ENCODE assay signal across 8 mouse cellular contexts in genomic region chr9:65884564-65885315, GRCm38 (mm10). TPM values are rescaled to one million over a fixed set of nuclear protein-coding genes. Genes with fewer than 3 reads are reported as not detected.
DNase-seq lines count a peak whose midpoint lies in the region; ATAC-seq lines count a peak whose summit lies in the region.

No protein-coding gene starts in this region.

- H3K27ac ChIP-seq in embryonic facial prominence, embryonic 14.5 days (replicated peaks; ENCODE audit: low read depth, low read length), result peak overlapping the region; percentile 73
- H3K27ac ChIP-seq in kidney, embryonic 14.5 days (ENCODE audit: low read depth, low read length), result peak overlapping the region; percentile 76
- H3K27ac ChIP-seq in limb, embryonic 15.5 days, result peak overlapping the region; percentile 82

- peaks cover 11% of the 10 kb centered on the region for H3K36me3 ChIP-seq in embryonic facial prominence, embryonic 14.5 days (ENCODE audit: control insufficient read depth, insufficient read depth, low read length)
- H3K36me3 ChIP-seq in kidney, embryonic 14.5 days (ENCODE audit: control insufficient read depth, insufficient read depth, low read length), result no peaks in the 10 kb centered on the region; the same call in 1 of the 2 replicates
- H3K36me3 ChIP-seq in limb, embryonic 15.5 days, result peaks cover 7% of the 10 kb centered on the region; the same call in 1 of the 2 replicates

- ATAC-seq in embryonic facial prominence, embryonic 14.5 days (ENCODE audit: low read depth), result peak; percentile 98
- peak; percentile 97 for ATAC-seq in kidney, embryonic 14.5 days (ENCODE audit: low FRiP score, low TSS enrichment)
- peak; percentile 90 for ATAC-seq in limb, embryonic 15.5 days (ENCODE audit: insufficient number of reproducible peaks, low FRiP score, low TSS enrichment, low read depth)

- peak overlapping the region; percentile 77 for H3K9ac ChIP-seq in embryonic facial prominence, embryonic 14.5 days (ENCODE audit: low read depth, low read length)
- H3K9ac ChIP-seq in kidney, embryonic 14.5 days (ENCODE audit: low read depth, low read length), result peak overlapping the region; percentile 79
- peak overlapping the region; percentile 43 for H3K9ac ChIP-seq in limb, embryonic 15.5 days

- peak overlapping the region; percentile 72 for H3K4me3 ChIP-seq in embryonic facial prominence, embryonic 14.5 days (ENCODE audit: low read depth, low read length)
- H3K4me3 ChIP-seq in kidney, embryonic 14.5 days (ENCODE audit: low read length), result peak overlapping the region; percentile 77
- H3K4me3 ChIP-seq in limb, embryonic 15.5 days, result peak overlapping the region; percentile 56

- H3K27me3 ChIP-seq in embryonic facial prominence, embryonic 14.5 days (replicated peaks; ENCODE audit: control insufficient read depth, insufficient read depth, low read length), result no peaks in the 10 kb centered on the region
- H3K27me3 ChIP-seq in kidney, embryonic 14.5 days (ENCODE audit: control insufficient read depth, insufficient read depth, low read length), result no peaks in the 10 kb centered on the region
- H3K27me3 ChIP-seq in limb, embryonic 15.5 days, result no peaks in the 10 kb centered on the region

- peak overlapping the region; percentile 70 for H3K4me2 ChIP-seq in embryonic facial prominence, embryonic 14.5 days (ENCODE audit: low read depth, low read length)
- H3K4me2 ChIP-seq in kidney, embryonic 14.5 days (replicated peaks; ENCODE audit: low read depth, low read length), result peak overlapping the region; percentile 65
- peak overlapping the region; percentile 47 for H3K4me2 ChIP-seq in limb, embryonic 15.5 days

- WGBS in embryonic facial prominence, embryonic 14.5 days, result under 1% methylated on average over 37 of the region's 37 CpGs
- WGBS in kidney, embryonic 14.5 days, result under 1% methylated on average over 37 of the region's 37 CpGs
- under 1% methylated on average over 37 of the region's 37 CpGs for WGBS in limb, embryonic 15.5 days

- H3K4me1 ChIP-seq in embryonic facial prominence, embryonic 14.5 days (ENCODE audit: control insufficient read depth, insufficient read depth, low read length), result no peaks in the 10 kb centered on the region
- H3K4me1 ChIP-seq in kidney, embryonic 14.5 days (ENCODE audit: control insufficient read depth, insufficient read depth, low read length), result no peaks in the 10 kb centered on the region
- H3K4me1 ChIP-seq in limb, embryonic 15.5 days, result peaks cover 3% of the 10 kb centered on the region; the same call in 1 of the 2 replicates

- no peaks in the 10 kb centered on the region for H3K9me3 ChIP-seq in embryonic facial prominence, embryonic 14.5 days (ENCODE audit: control insufficient read depth, low read length)
- no peaks in the 10 kb centered on the region for H3K9me3 ChIP-seq in kidney, embryonic 14.5 days (ENCODE audit: control insufficient read depth, low read length)
- H3K9me3 ChIP-seq in limb, embryonic 15.5 days, result no peaks in the 10 kb centered on the region

- peak; percentile 89 for DNase-seq in 3T3-L1 (ENCODE audit: low read depth, low spot score)
- peak; percentile 76 to 85 for DNase-seq in adrenal gland, postnatal 4 days (ENCODE audit: low spot score in 2 of 2)
- DNase-seq in embryonic facial prominence, embryonic 14.5 days (ENCODE audit: low spot score), result peak; percentile 96
- peak; percentile 89 for DNase-seq in heart, adult 8-10 months (ENCODE audit: low spot score)
- peak; percentile 61 to 82 for DNase-seq in monocyte, adult 2 months (ENCODE audit: low read depth in 1 of 2, low spot score in 2 of 2)
- peak; percentile 89 for DNase-seq in spleen, postnatal 36 days (ENCODE audit: low spot score in 2 of 2)

RNA-seq across cellular contexts. Expression of gene Pclaf, which starts 5.3 kb away (rescaled TPM):
- total RNA-seq in adrenal gland, postnatal 4 days (2021), result 10 to 100 TPM; 32.7 to 40.6 TPM
- polyA plus RNA-seq in embryonic facial prominence, embryonic 14.5 days (2014; fragmentation: Nextera tagmentation; extraction: Ambion mirVana), result 106 and 114 TPM in 2 replicates
- total RNA-seq in heart, adult 8-10 months (2022), result under 1 TPM in 3 of 4 experiments, not detected in 1; 0.35 to 0.56 (median 0.52) TPM
- 283 and 343 TPM in 2 replicates for polyA plus RNA-seq in kidney, embryonic 14.5 days (2014; fragmentation: Nextera tagmentation; extraction: Ambion mirVana)
- 126 and 135 TPM in 2 replicates for polyA plus RNA-seq in limb, embryonic 15.5 days (2015; fragmentation: Nextera tagmentation; extraction: Ambion mirVana)

RNA-seq across cellular contexts. Expression of gene Trip4, which starts 23.9 kb away (rescaled TPM):
- total RNA-seq in adrenal gland, postnatal 4 days (2021), result 10 to 100 TPM; 40.0 to 40.7 TPM
- 26.3 and 34.6 TPM in 2 replicates for polyA plus RNA-seq in embryonic facial prominence, embryonic 14.5 days (2014; fragmentation: Nextera tagmentation; extraction: Ambion mirVana)
- 10 to 100 TPM; 14.7 to 17.4 (median 16.4) TPM for total RNA-seq in heart, adult 8-10 months (2022)
- 24.0 and 36.6 TPM in 2 replicates for polyA plus RNA-seq in kidney, embryonic 14.5 days (2014; fragmentation: Nextera tagmentation; extraction: Ambion mirVana)
- 34.9 and 35.7 TPM in 2 replicates for polyA plus RNA-seq in limb, embryonic 15.5 days (2015; fragmentation: Nextera tagmentation; extraction: Ambion mirVana)

RNA-seq across cellular contexts. Expression of gene Csnk1g1, which starts 24.0 kb away (rescaled TPM):
- 10 to 100 TPM; 30.3 to 33.1 TPM for total RNA-seq in adrenal gland, postnatal 4 days (2021)
- 17.3 and 17.7 TPM in 2 replicates for polyA plus RNA-seq in embryonic facial prominence, embryonic 14.5 days (2014; fragmentation: Nextera tagmentation; extraction: Ambion mirVana)
- total RNA-seq in heart, adult 8-10 months (2022), result 10 to 100 TPM in 2 of 4 experiments, 1 to 10 TPM in 2; 8.5 to 11.6 (median 9.5) TPM
- 17.0 and 20.8 TPM in 2 replicates for polyA plus RNA-seq in kidney, embryonic 14.5 days (2014; fragmentation: Nextera tagmentation; extraction: Ambion mirVana)
- polyA plus RNA-seq in limb, embryonic 15.5 days (2015; fragmentation: Nextera tagmentation; extraction: Ambion mirVana), result 15.0 and 17.7 TPM in 2 replicates

RNA-seq across cellular contexts. Expression of gene Zfp609, which starts 57.4 kb away (rescaled TPM):
- 10 to 100 TPM; 46.5 to 52.7 TPM for total RNA-seq in adrenal gland, postnatal 4 days (2021)
- 5.9 and 6.4 TPM in 2 replicates for polyA plus RNA-seq in embryonic facial prominence, embryonic 14.5 days (2014; fragmentation: Nextera tagmentation; extraction: Ambion mirVana)
- 10 to 100 TPM; 21.6 to 25.1 (median 22.2) TPM for total RNA-seq in heart, adult 8-10 months (2022)
- polyA plus RNA-seq in kidney, embryonic 14.5 days (2014; fragmentation: Nextera tagmentation; extraction: Ambion mirVana), result 9.1 and 10.0 TPM in 2 replicates
- 5.7 and 6.9 TPM in 2 replicates for polyA plus RNA-seq in limb, embryonic 15.5 days (2015; fragmentation: Nextera tagmentation; extraction: Ambion mirVana)

Comparison
In these comparisons a context has a peak if more than half of its experiments do, and no peak if none do; other contexts are left out.
1. Peak in every context shown above with its lines: DNase-seq, ATAC-seq, H3K4me3 ChIP-seq and H3K27ac ChIP-seq.